Mouse (Mus musculus) kidney, adult 2 months (tissue): ENCODE data around the gene Cnot1.

Source experiments
- CTCF ChIP-seq: fragments of 200-500 bp; conservative IDR thresholded peaks from 2 replicates; pipeline ENCODE4 v1.5.1; 2011; ENCODE audit warnings: low read depth, mild to moderate bottlenecking, control low read depth, low read length, moderate library complexity, mixed read lengths; ENCODE audit not compliant: insufficient read depth, insufficient read length
- POLR2A ChIP-seq: fragments of 200-500 bp; IDR thresholded peaks from one replicate; pipeline ENCODE4 v1.6.1; 2011; ENCODE audit warnings: low read depth, low read length, control low read depth

GRCm38 (mm10) chr8:95802231-95802630, 5.0 kb downstream of the Cnot1 start:
- no peak for TF ChIP-seq CTCF
- no peak for TF ChIP-seq POLR2A
